In the genomic region with DNA sequence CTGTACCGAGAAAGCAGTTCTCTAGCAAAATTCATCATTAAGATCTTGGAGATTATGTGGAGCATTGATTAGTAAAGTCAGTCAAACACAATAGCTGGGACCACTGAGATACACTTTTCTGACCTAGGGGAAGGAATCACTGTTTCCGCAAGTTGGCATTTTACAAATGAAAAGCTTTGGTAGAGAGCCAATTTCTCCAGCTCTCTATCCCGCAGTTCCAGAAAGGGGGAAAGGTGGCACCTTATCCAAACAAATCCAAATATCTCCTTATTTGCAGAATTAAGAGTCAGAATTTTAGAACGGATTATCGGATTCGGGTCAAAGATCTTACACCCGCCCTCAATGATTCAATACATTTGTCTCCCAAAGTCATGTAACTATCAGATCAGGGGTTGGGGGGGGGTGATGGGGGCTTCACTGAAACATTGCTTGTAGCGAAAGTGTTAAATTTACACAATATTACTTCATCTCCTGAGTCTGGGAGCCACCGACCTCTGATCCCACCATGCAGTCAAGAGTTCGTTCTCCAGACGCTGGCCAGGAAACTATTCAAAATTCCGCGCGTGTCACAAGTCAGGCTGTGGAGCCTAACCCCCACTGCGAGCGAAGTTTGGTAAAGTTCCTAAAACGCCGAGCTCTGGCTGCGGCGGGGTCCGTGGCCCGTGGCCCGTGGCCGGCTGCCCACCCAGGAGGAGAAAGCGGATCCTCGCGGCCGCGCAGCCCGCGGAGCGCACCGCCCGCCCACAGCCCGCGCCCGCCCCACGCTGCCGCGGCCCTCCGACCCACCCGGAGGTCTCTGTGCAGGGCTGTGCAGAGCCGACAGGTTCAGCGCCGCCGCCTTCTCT, we compare ENCODE assay signal across 8 mouse cellular contexts. TPM values are rescaled to one million over a fixed set of nuclear protein-coding genes. Genes with fewer than 3 reads are reported as not detected.
DNase-seq lines count a peak whose midpoint lies in the region; ATAC-seq lines count a peak whose summit lies in the region.

No protein-coding gene starts in this region.

- H3K4me1 ChIP-seq in lung, embryonic 15.5 days: peaks cover 7% of the 10 kb centered on the region; the same call in 1 of the 2 replicates
- H3K4me1 ChIP-seq in embryonic facial prominence, embryonic 15.5 days: peaks cover 13% of the 10 kb centered on the region
- peaks cover 21% of the 10 kb centered on the region for H3K4me1 ChIP-seq in limb, embryonic 13.5 days
- H3K4me1 ChIP-seq in neural tube, embryonic 13.5 days (replicated peaks): peaks cover 28% of the 10 kb centered on the region

- 3% methylated on average over 45 of the region's 46 CpGs for WGBS in lung, embryonic 15.5 days
- 5% methylated on average over 44 of the region's 46 CpGs for WGBS in embryonic facial prominence, embryonic 15.5 days
- 5% methylated on average over 44 of the region's 46 CpGs for WGBS in limb, embryonic 13.5 days
- WGBS in neural tube, embryonic 13.5 days: 5% methylated on average over 46 of the region's 46 CpGs

- H3K4me2 ChIP-seq in lung, embryonic 15.5 days: peak overlapping the region; percentile 93
- peak overlapping the region; percentile 92 for H3K4me2 ChIP-seq in embryonic facial prominence, embryonic 15.5 days (replicated peaks)
- peak overlapping the region; percentile 87 for H3K4me2 ChIP-seq in limb, embryonic 13.5 days (replicated peaks)
- H3K4me2 ChIP-seq in neural tube, embryonic 13.5 days: peak overlapping the region; percentile 98

- peak overlapping the region; percentile 67 for H3K9ac ChIP-seq in lung, embryonic 15.5 days
- H3K9ac ChIP-seq in embryonic facial prominence, embryonic 15.5 days: peak overlapping the region; percentile 53
- H3K9ac ChIP-seq in limb, embryonic 13.5 days: peak overlapping the region; percentile 85
- peak overlapping the region; percentile 71 for H3K9ac ChIP-seq in neural tube, embryonic 13.5 days

- H3K4me3 ChIP-seq in lung, embryonic 15.5 days: peak overlapping the region; percentile 73
- peak overlapping the region; percentile 76 for H3K4me3 ChIP-seq in embryonic facial prominence, embryonic 15.5 days (replicated peaks)
- H3K4me3 ChIP-seq in limb, embryonic 13.5 days: peak overlapping the region; percentile 77
- peak overlapping the region; percentile 70 for H3K4me3 ChIP-seq in neural tube, embryonic 13.5 days

- peak overlapping the region; percentile 49; the same call in 1 of the 2 replicates for H3K27ac ChIP-seq in lung, embryonic 15.5 days
- no peak overlapping the region for H3K27ac ChIP-seq in embryonic facial prominence, embryonic 15.5 days (replicated peaks)
- H3K27ac ChIP-seq in limb, embryonic 13.5 days: no peak overlapping the region
- no peak overlapping the region for H3K27ac ChIP-seq in neural tube, embryonic 13.5 days (replicated peaks)

- H3K36me3 ChIP-seq in lung, embryonic 15.5 days: no peaks in the 10 kb centered on the region
- no peaks in the 10 kb centered on the region for H3K36me3 ChIP-seq in embryonic facial prominence, embryonic 15.5 days
- H3K36me3 ChIP-seq in limb, embryonic 13.5 days: no peaks in the 10 kb centered on the region
- H3K36me3 ChIP-seq in neural tube, embryonic 13.5 days: no peaks in the 10 kb centered on the region

- no peak; the same call in 1 of the 2 replicates for ATAC-seq in lung, embryonic 15.5 days (ENCODE audit: borderline replicate concordance, extremely low read depth, low FRiP score, low TSS enrichment)
- no peak for ATAC-seq in embryonic facial prominence, embryonic 15.5 days (ENCODE audit: insufficient number of reproducible peaks, low FRiP score, low TSS enrichment, low read depth)
- ATAC-seq in limb, embryonic 13.5 days (ENCODE audit: low FRiP score, low read depth): peak; percentile 35
- peak; percentile 50 for ATAC-seq in neural tube, embryonic 13.5 days (ENCODE audit: low read depth)

- no peaks in the 10 kb centered on the region for H3K9me3 ChIP-seq in lung, embryonic 15.5 days
- H3K9me3 ChIP-seq in embryonic facial prominence, embryonic 15.5 days (replicated peaks): no peaks in the 10 kb centered on the region
- H3K9me3 ChIP-seq in limb, embryonic 13.5 days: no peaks in the 10 kb centered on the region
- H3K9me3 ChIP-seq in neural tube, embryonic 13.5 days: no peaks in the 10 kb centered on the region

- 0 out of 2 replicates have a peak, but pooled peaks cover 2% of the 10 kb centered on the region for H3K27me3 ChIP-seq in lung, embryonic 15.5 days
- no peaks in the 10 kb centered on the region for H3K27me3 ChIP-seq in embryonic facial prominence, embryonic 15.5 days
- H3K27me3 ChIP-seq in limb, embryonic 13.5 days: peaks cover 33% of the 10 kb centered on the region
- peaks cover 47% of the 10 kb centered on the region for H3K27me3 ChIP-seq in neural tube, embryonic 13.5 days

- DNase-seq in lung, postnatal 14 days: no peak
- no peak for DNase-seq in gastrocnemius, postnatal 4 days (ENCODE audit: low spot score in 2 of 2)
- DNase-seq in gastrocnemius, adult 8-10 months (ENCODE audit: low spot score in 2 of 2): no peak
- no peak for DNase-seq in right cerebral cortex, postnatal 36 days (ENCODE audit: low spot score in 2 of 2)

RNA-seq across cellular contexts. Expression of gene Depdc7, which starts 0.6 kb away (rescaled TPM):
- polyA plus RNA-seq in lung, embryonic 15.5 days (2015; fragmentation: Nextera tagmentation; extraction: Ambion mirVana): 8.6 and 9.1 TPM in 2 replicates
- 7.7 and 9.0 TPM in 2 replicates for polyA plus RNA-seq in embryonic facial prominence, embryonic 15.5 days (2015; fragmentation: Nextera tagmentation; extraction: Ambion mirVana)
- 5.2 and 5.3 TPM in 2 replicates for polyA plus RNA-seq in limb, embryonic 13.5 days (2015; fragmentation: Nextera tagmentation; extraction: Ambion mirVana)
- polyA plus RNA-seq in neural tube, embryonic 13.5 days (2015; fragmentation: Nextera tagmentation; extraction: Ambion mirVana): 1.6 and 2.5 TPM in 2 replicates
- total RNA-seq in gastrocnemius, postnatal 4 days (2021): 1 to 10 TPM; 2.4 to 3.3 TPM
- total RNA-seq in gastrocnemius, adult 8-10 months (2022): 1 to 10 TPM; 1.4 to 2.9 (median 2.5) TPM

RNA-seq across cellular contexts. Expression of gene Pin1rt1, which starts 25.9 kb away (rescaled TPM):
- polyA plus RNA-seq in lung, embryonic 15.5 days (2015; fragmentation: Nextera tagmentation; extraction: Ambion mirVana): not detected in 2 replicates
- polyA plus RNA-seq in embryonic facial prominence, embryonic 15.5 days (2015; fragmentation: Nextera tagmentation; extraction: Ambion mirVana): 0.24 TPM in 1 of 2 replicates, not detected in the other
- 0.24 TPM in 1 of 2 replicates, not detected in the other for polyA plus RNA-seq in limb, embryonic 13.5 days (2015; fragmentation: Nextera tagmentation; extraction: Ambion mirVana)
- 0.34 TPM in 1 of 2 replicates, not detected in the other for polyA plus RNA-seq in neural tube, embryonic 13.5 days (2015; fragmentation: Nextera tagmentation; extraction: Ambion mirVana)
- not detected for total RNA-seq in gastrocnemius, postnatal 4 days (2021)
- total RNA-seq in gastrocnemius, adult 8-10 months (2022): not detected

RNA-seq across cellular contexts. Expression of gene Tcp11l1, which starts 30.1 kb away (rescaled TPM):
- 27.3 and 32.2 TPM in 2 replicates for polyA plus RNA-seq in lung, embryonic 15.5 days (2015; fragmentation: Nextera tagmentation; extraction: Ambion mirVana)
- polyA plus RNA-seq in embryonic facial prominence, embryonic 15.5 days (2015; fragmentation: Nextera tagmentation; extraction: Ambion mirVana): 39.2 and 41.4 TPM in 2 replicates
- polyA plus RNA-seq in limb, embryonic 13.5 days (2015; fragmentation: Nextera tagmentation; extraction: Ambion mirVana): 66.1 and 69.4 TPM in 2 replicates
- 65.0 and 68.4 TPM in 2 replicates for polyA plus RNA-seq in neural tube, embryonic 13.5 days (2015; fragmentation: Nextera tagmentation; extraction: Ambion mirVana)
- 1 to 10 TPM; 7.1 to 9.5 TPM for total RNA-seq in gastrocnemius, postnatal 4 days (2021)
- 10 to 100 TPM in 1 of 4 experiments, 1 to 10 TPM in 3; 8.7 to 11.7 (median 9.2) TPM for total RNA-seq in gastrocnemius, adult 8-10 months (2022)

Comparison
In these comparisons a context has a peak if more than half of its experiments do, and no peak if none do; other contexts are left out.
1. ATAC-seq: peak in limb, embryonic 13.5 days (single experiment) and neural tube, embryonic 13.5 days (single experiment); none in lung, embryonic 15.5 days (single experiment) and embryonic facial prominence, embryonic 15.5 days (single experiment).
2. Peak in every context shown above with its lines, with median percentiles within 50 percentile points of each other: H3K4me2 ChIP-seq, H3K4me3 ChIP-seq and H3K9ac ChIP-seq.